Comparison of ENCODE assay signal across 8 mouse cellular contexts in the genomic region with DNA sequence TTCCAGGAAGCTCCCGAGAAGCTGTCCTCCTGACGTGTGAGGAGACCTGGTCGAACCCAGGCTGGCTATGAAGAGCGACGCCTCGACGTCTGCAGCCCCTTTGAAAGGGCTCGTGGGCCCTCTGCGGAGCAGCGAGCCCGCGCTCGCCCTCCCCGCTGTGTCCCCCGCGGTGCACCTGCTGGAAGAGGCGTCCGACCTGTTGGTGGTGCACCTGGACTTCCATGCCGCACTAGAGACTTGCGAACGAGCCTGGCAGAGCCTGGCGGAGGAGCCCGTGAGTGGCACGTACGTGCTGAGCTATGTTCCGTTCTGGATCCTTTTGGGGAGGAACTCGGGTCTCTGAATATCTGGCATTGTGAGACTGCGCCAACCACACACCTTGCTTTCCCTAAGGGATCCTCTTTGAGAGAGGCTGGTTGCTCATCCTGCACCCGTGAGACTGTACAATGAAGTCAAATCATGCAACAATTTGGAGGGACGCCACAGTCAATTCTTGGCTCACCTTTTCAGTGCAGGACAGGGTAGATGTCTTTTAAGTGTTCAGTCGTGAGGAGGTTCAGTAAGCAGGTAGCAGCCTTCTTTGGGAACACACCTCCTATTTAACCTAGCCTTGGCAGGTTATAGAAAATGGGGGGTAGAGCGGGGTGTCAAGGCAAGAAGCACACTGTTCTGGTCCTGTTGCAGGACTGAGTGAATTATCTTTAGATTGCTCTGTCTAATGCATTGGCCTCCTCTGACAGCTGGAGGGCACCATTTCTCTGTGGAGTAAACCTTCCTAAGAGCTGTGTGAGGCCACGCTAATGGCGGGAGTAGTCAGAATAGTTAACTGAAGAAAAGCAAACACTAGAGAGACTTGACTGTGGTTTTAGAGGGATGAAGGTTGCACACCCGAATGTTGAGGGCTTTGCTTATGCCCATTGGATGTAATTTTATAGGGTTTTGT. TPM values are rescaled to one million over a fixed set of nuclear protein-coding genes. Genes with fewer than 3 reads are reported as not detected.
A peak's percentile ranks its signal among the peaks of the same experiment; 100 is the strongest.
DNase-seq lines count a peak whose midpoint lies in the region; ATAC-seq and TF ChIP-seq lines count a peak whose summit lies in the region.

No protein-coding gene starts in this region.

- H3K4me1 ChIP-seq in embryonic facial prominence, embryonic 14.5 days (ENCODE audit: control insufficient read depth, insufficient read depth, low read length) = peaks cover 6% of the 10 kb centered on the region
- H3K4me1 ChIP-seq in heart, postnatal 0 days (ENCODE audit: control insufficient read depth, insufficient read depth) = peaks cover 12% of the 10 kb centered on the region; the same call in 1 of the 2 replicates
- peaks cover 15% of the 10 kb centered on the region for H3K4me1 ChIP-seq in lung, embryonic 15.5 days

- WGBS in embryonic facial prominence, embryonic 14.5 days = 3% methylated on average over 33 of the region's 35 CpGs
- WGBS in heart, postnatal 0 days = 2% methylated on average over 35 of the region's 35 CpGs
- WGBS in lung, embryonic 15.5 days = 2% methylated on average over 35 of the region's 35 CpGs

- H3K9ac ChIP-seq in embryonic facial prominence, embryonic 14.5 days (ENCODE audit: low read depth, low read length) = peak overlapping the region; percentile 69
- peak overlapping the region; percentile 56 for H3K9ac ChIP-seq in heart, postnatal 0 days (replicated peaks; ENCODE audit: low read depth, low read length)
- H3K9ac ChIP-seq in lung, embryonic 15.5 days = peak overlapping the region; percentile 63

- peak; percentile 70 for ATAC-seq in embryonic facial prominence, embryonic 14.5 days (ENCODE audit: low read depth)
- peak; percentile 78 for ATAC-seq in heart, postnatal 0 days (ENCODE audit: insufficient read depth, low read depth)
- ATAC-seq in lung, embryonic 15.5 days (ENCODE audit: borderline replicate concordance, extremely low read depth, low FRiP score, low TSS enrichment) = peak; percentile 80
- peak; percentile 73 for ATAC-seq in neutrophil, adult 5-6 weeks (ENCODE audit: extremely low read depth, insufficient number of reproducible peaks, low FRiP score, poor library complexity, severe bottlenecking)

- no peaks in the 10 kb centered on the region for H3K27me3 ChIP-seq in embryonic facial prominence, embryonic 14.5 days (replicated peaks; ENCODE audit: control insufficient read depth, insufficient read depth, low read length)
- no peaks in the 10 kb centered on the region for H3K27me3 ChIP-seq in heart, postnatal 0 days (ENCODE audit: control insufficient read depth, insufficient read depth, low read length)
- H3K27me3 ChIP-seq in lung, embryonic 15.5 days = no peaks in the 10 kb centered on the region

- peaks cover 24% of the 10 kb centered on the region; the same call in 1 of the 2 replicates for H3K36me3 ChIP-seq in embryonic facial prominence, embryonic 14.5 days (ENCODE audit: control insufficient read depth, insufficient read depth, low read length)
- H3K36me3 ChIP-seq in heart, postnatal 0 days (replicated peaks; ENCODE audit: control insufficient read depth, insufficient read depth, low read length) = peaks cover 9% of the 10 kb centered on the region; the same call in 1 of the 2 replicates
- no peaks in the 10 kb centered on the region for H3K36me3 ChIP-seq in lung, embryonic 15.5 days

- H3K9me3 ChIP-seq in embryonic facial prominence, embryonic 14.5 days (ENCODE audit: control insufficient read depth, low read length) = no peaks in the 10 kb centered on the region
- H3K9me3 ChIP-seq in heart, postnatal 0 days (replicated peaks; ENCODE audit: control insufficient read depth, low read length) = no peaks in the 10 kb centered on the region
- no peaks in the 10 kb centered on the region for H3K9me3 ChIP-seq in lung, embryonic 15.5 days

- TF ChIP-seq CTCF in heart, postnatal 0 days (IDR thresholded peaks at IDR 0.05; ENCODE audit: low read depth) = peak; percentile 93

- peak overlapping the region; percentile 61 for H3K4me3 ChIP-seq in embryonic facial prominence, embryonic 14.5 days (ENCODE audit: low read depth, low read length)
- H3K4me3 ChIP-seq in heart, postnatal 0 days (ENCODE audit: low read depth, low read length) = peak overlapping the region; percentile 59
- peak overlapping the region; percentile 61 for H3K4me3 ChIP-seq in lung, embryonic 15.5 days

- no peak for TF ChIP-seq EP300 in heart, postnatal 0 days (IDR thresholded peaks at IDR 0.05; ENCODE audit: low read depth)

- H3K27ac ChIP-seq in embryonic facial prominence, embryonic 14.5 days (replicated peaks; ENCODE audit: low read depth, low read length) = 0 out of 2 replicates have a peak overlapping the region, but pooled peaks have one; percentile 90
- peak overlapping the region; percentile 1; the same call in 1 of the 2 replicates for H3K27ac ChIP-seq in heart, postnatal 0 days (ENCODE audit: low read depth)
- H3K27ac ChIP-seq in lung, embryonic 15.5 days = peak overlapping the region; percentile 84

- H3K4me2 ChIP-seq in embryonic facial prominence, embryonic 14.5 days (ENCODE audit: low read depth, low read length) = peak overlapping the region; percentile 86
- peak overlapping the region; percentile 99 for H3K4me2 ChIP-seq in heart, postnatal 0 days (ENCODE audit: low read depth, low read length)
- peak overlapping the region; percentile 94 for H3K4me2 ChIP-seq in lung, embryonic 15.5 days

- peak; percentile 76 for DNase-seq in ES-CJ7 (ENCODE audit: low read depth, low spot score)
- peak; percentile 56 to 69 for DNase-seq in adrenal gland, postnatal 36 days
- DNase-seq in embryonic facial prominence, embryonic 14.5 days (ENCODE audit: low spot score) = peak; percentile 86
- peak; percentile 86 for DNase-seq in heart, postnatal 0 days (ENCODE audit: low spot score)
- peak; percentile 71 to 73 for DNase-seq in kidney, postnatal 36 days
- DNase-seq in thymus, postnatal 36 days = peak; percentile 60 to 72

RNA-seq across cellular contexts. Expression of a gene that starts 1.0 kb away (rescaled TPM):
- 10 to 100 TPM in 1 of 2 experiments, 1 to 10 TPM in 1; 9.6 to 11.9 TPM for total RNA-seq in adrenal gland, postnatal 36 days (2021)
- 7.6 and 8.9 TPM in 2 replicates for polyA plus RNA-seq in embryonic facial prominence, embryonic 14.5 days (2014; fragmentation: Nextera tagmentation; extraction: Ambion mirVana)
- total RNA-seq in heart, postnatal 0 days (2014; rRNA removed; ENCODE audit: low replicate concordance) = 17.5 and 20.2 TPM in 2 replicates
- polyA plus RNA-seq in heart, postnatal 0 days (2015; fragmentation: Nextera tagmentation; extraction: Ambion mirVana) = 4.6 and 5.0 TPM in 2 replicates
- 10.9 and 13.5 TPM in 2 replicates for polyA plus RNA-seq in lung, embryonic 15.5 days (2015; fragmentation: Nextera tagmentation; extraction: Ambion mirVana)
- 8.0 and 10.5 TPM in 2 replicates for total RNA-seq in neutrophil, adult 5-6 weeks (2017)

RNA-seq across cellular contexts. Expression of a gene that starts 26.0 kb away (rescaled TPM):
- 1 to 10 TPM; 8.2 to 9.8 TPM for total RNA-seq in adrenal gland, postnatal 36 days (2021)
- polyA plus RNA-seq in embryonic facial prominence, embryonic 14.5 days (2014; fragmentation: Nextera tagmentation; extraction: Ambion mirVana) = 1.9 and 2.3 TPM in 2 replicates
- 2.7 and 5.6 TPM in 2 replicates for total RNA-seq in heart, postnatal 0 days (2014; rRNA removed; ENCODE audit: low replicate concordance)
- 3.6 and 6.0 TPM in 2 replicates for polyA plus RNA-seq in heart, postnatal 0 days (2015; fragmentation: Nextera tagmentation; extraction: Ambion mirVana)
- polyA plus RNA-seq in lung, embryonic 15.5 days (2015; fragmentation: Nextera tagmentation; extraction: Ambion mirVana) = 6.3 and 7.8 TPM in 2 replicates
- total RNA-seq in neutrophil, adult 5-6 weeks (2017) = 1.7 and 3.8 TPM in 2 replicates

RNA-seq across cellular contexts. Expression of a gene that starts 53.7 kb away (rescaled TPM):
- 10 to 100 TPM; 47.4 to 48.7 TPM for total RNA-seq in adrenal gland, postnatal 36 days (2021)
- polyA plus RNA-seq in embryonic facial prominence, embryonic 14.5 days (2014; fragmentation: Nextera tagmentation; extraction: Ambion mirVana) = 17.0 and 19.2 TPM in 2 replicates
- total RNA-seq in heart, postnatal 0 days (2014; rRNA removed; ENCODE audit: low replicate concordance) = 79.3 and 94.8 TPM in 2 replicates
- 23.2 and 30.8 TPM in 2 replicates for polyA plus RNA-seq in heart, postnatal 0 days (2015; fragmentation: Nextera tagmentation; extraction: Ambion mirVana)
- 17.6 and 20.0 TPM in 2 replicates for polyA plus RNA-seq in lung, embryonic 15.5 days (2015; fragmentation: Nextera tagmentation; extraction: Ambion mirVana)
- 13.6 and 17.1 TPM in 2 replicates for total RNA-seq in neutrophil, adult 5-6 weeks (2017)

Comparison
In these comparisons a context has a peak if more than half of its experiments do, and no peak if none do; other contexts are left out.
1. Peak in every context shown above with its lines: DNase-seq, ATAC-seq, H3K4me3 ChIP-seq and H3K27ac ChIP-seq.
2. H3K27ac ChIP-seq: peak in every context shown above with its lines; median percentile 90 in embryonic facial prominence, embryonic 14.5 days; 84 in lung, embryonic 15.5 days; 1 in heart, postnatal 0 days.